Mouse (Mus musculus) neural tube, embryonic 14.5 days (tissue): ENCODE measurements around the gene Wnt9a. TPM values are rescaled to one million over a fixed set of nuclear protein-coding genes. Genes with fewer than 3 reads are reported as not detected.
A peak's percentile ranks its signal among the peaks of the same experiment; 100 is the strongest.
"Not testable (repeated sequence)": the region's sequence is repeated elsewhere in the genome, so short reads cannot be mapped to it uniquely, and the experiment has no call there.

Experiments used
- ATAC-seq: fragments of 200-750 bp; cut with Nextera tagmentation; 2 replicates; pipeline ENCODE4 v1.8.0; 2017; ENCODE audit warnings: low read depth, mild to moderate bottlenecking, moderate TSS enrichment, moderate library complexity
- H3K27ac ChIP-seq: fragments of 300-500 bp; sonication (generic); 2 replicates; pipeline ENCODE4 v1.5.1; 2014; ENCODE audit warnings: low read depth, mild to moderate bottlenecking, control low read depth, low read length, moderate library complexity, mixed read lengths
- H3K27me3 ChIP-seq: fragments of 300-500 bp; sonication (generic); 2 replicates; pipeline ENCODE4 v1.6.1; 2014; ENCODE audit warnings: low read length; ENCODE audit not compliant: control insufficient read depth, insufficient read depth
- H3K36me3 ChIP-seq: fragments of 300-500 bp; sonication (generic); 2 replicates; pipeline ENCODE4 v1.6.1; 2014; ENCODE audit warnings: low read length, mixed read lengths; ENCODE audit not compliant: control insufficient read depth, insufficient read depth
- H3K4me1 ChIP-seq: fragments of 300-500 bp; sonication (generic); 2 replicates; pipeline ENCODE4 v1.6.1; 2014; ENCODE audit warnings: low read length; ENCODE audit not compliant: control insufficient read depth, insufficient read depth
- H3K4me2 ChIP-seq: fragments of 300-500 bp; sonication (generic); 2 replicates; pipeline ENCODE4 v1.6.1; 2014; ENCODE audit warnings: mild to moderate bottlenecking, low read depth, low read length, control low read depth
- H3K4me3 ChIP-seq: fragments of 300-500 bp; sonication (generic); 2 replicates; pipeline ENCODE4 v1.5.1; 2014; ENCODE audit warnings: low read depth, low read length, control low read depth, mixed read lengths
- H3K9ac ChIP-seq: fragments of 300-500 bp; sonication (generic); replicated peaks from 2 replicates; pipeline ENCODE4 v1.6.1; 2014; ENCODE audit warnings: low read depth, mild to moderate bottlenecking, control low read depth, low read length, mixed read lengths
- H3K9me3 ChIP-seq: fragments of 300-500 bp; sonication (generic); 2 replicates; pipeline ENCODE4 v1.6.1; 2016; ENCODE audit warnings: low read length; ENCODE audit not compliant: control insufficient read depth
- WGBS: fragments of 180-500 bp; shearing (Covaris S2); extraction: QIAGEN DNeasy Blood & Tissue Kit; methylation state at CpG from one replicate; pipeline ENCODE4 v1.1.7; 2014; 5-methylcytosine and 5-hydroxymethylcytosine counted together
- polyA plus RNA-seq: library from polyadenylated mRNA; unstranded; fragments of >200 nt; fragmentation: Nextera tagmentation; extraction: Ambion mirVana; gene quantifications from 2 replicates; pipeline ENCODE4 v1.2.1, GENCODE M21; 2014

The Wnt9a gene
- polyA plus RNA-seq, 1 experiment from 2014 or later: 0.72 TPM

DNA sequence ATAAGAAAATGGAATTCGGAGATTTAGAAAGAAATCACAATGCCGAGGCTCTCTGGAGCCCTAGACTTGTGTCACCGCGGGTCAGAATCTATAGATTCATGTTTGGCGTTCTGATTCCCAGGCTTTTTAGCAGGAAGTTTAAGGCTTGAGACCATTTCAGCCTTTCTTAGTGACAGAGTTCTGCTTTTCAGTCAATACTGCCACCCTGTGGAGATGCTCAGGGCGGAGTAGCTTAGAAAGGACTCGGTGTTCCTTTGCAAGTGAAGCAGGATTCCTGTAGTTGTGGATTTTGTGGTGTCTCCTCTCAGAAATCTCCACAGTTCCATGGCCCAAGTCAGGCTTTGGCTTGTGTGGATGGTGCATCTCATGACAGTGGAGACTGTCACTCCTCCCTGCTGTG lies 8.8 kb upstream of the Wnt9a start:
- no peaks in the 10 kb centered on the region for H3K4me1 ChIP-seq
- WGBS: 21% methylated on average over 7 of the region's 7 CpGs
- H3K27ac ChIP-seq: no peak overlapping the region
- H3K36me3 ChIP-seq: no peaks in the 10 kb centered on the region
- H3K4me3 ChIP-seq: no peak overlapping the region
- no peaks in the 10 kb centered on the region for H3K9me3 ChIP-seq
- no peak overlapping the region for H3K9ac ChIP-seq
- H3K4me2 ChIP-seq: no peak overlapping the region
- H3K27me3 ChIP-seq: peaks cover 2% of the 10 kb centered on the region; the same call in 1 of the 2 replicates
- peak; percentile 52; the same call in 1 of the 2 replicates for ATAC-seq

DNA sequence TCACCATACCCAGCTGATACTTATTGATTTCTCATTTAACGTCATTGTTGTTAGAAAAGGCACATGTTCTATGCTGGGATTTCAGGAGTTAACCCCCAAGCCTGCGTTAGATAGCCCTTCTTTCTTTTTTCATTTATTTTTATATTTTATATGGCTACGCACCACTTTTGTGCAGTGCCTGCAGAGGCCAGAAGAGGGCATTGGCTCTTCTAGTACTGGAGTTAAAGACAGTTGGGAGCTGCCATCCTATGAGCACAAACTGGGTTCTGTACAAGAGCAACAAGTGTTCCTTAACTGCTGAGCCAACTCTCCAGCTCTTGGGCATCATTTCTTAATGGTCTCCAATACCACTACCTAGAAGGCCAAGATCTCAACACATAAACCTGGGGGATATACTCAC lies 6.5 kb upstream of the Wnt9a start:
- H3K4me1 ChIP-seq: no peaks in the 10 kb centered on the region
- no peaks in the 10 kb centered on the region for H3K9me3 ChIP-seq
- no peak overlapping the region for H3K27ac ChIP-seq
- no peak overlapping the region for H3K9ac ChIP-seq
- no peak overlapping the region for H3K4me3 ChIP-seq
- H3K27me3 ChIP-seq: peaks cover 11% of the 10 kb centered on the region
- 27% methylated on average over 3 of the region's 3 CpGs for WGBS
- no peak for ATAC-seq
- no peaks in the 10 kb centered on the region for H3K36me3 ChIP-seq
- no peak overlapping the region for H3K4me2 ChIP-seq

DNA sequence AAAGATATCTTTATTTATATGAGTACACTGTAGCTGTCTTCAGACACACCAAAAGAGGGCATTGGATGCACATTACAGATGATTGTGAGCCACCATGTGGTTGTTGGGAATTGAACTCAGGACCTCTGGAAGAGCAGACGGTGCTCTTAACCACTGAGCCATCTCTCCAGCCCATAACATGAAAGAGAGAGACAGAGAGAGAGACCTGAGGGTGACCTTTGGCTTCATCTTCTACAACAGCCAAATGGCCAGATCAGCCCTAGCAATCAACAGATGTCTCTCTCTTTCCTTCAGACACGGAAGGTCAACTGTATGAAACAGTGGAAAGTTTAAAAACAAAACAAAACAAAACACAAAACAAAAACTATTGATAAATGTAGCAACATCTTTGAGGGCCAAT lies 5.7 kb upstream of the Wnt9a start:
- WGBS: 83% methylated on average over 2 of the region's 2 CpGs
- not testable (repeated sequence) for H3K36me3 ChIP-seq, H3K9ac ChIP-seq, ATAC-seq, H3K4me1 ChIP-seq, H3K9me3 ChIP-seq, H3K27ac ChIP-seq, H3K4me2 ChIP-seq, H3K4me3 ChIP-seq
- peaks cover 17% of the 10 kb centered on the region for H3K27me3 ChIP-seq

DNA sequence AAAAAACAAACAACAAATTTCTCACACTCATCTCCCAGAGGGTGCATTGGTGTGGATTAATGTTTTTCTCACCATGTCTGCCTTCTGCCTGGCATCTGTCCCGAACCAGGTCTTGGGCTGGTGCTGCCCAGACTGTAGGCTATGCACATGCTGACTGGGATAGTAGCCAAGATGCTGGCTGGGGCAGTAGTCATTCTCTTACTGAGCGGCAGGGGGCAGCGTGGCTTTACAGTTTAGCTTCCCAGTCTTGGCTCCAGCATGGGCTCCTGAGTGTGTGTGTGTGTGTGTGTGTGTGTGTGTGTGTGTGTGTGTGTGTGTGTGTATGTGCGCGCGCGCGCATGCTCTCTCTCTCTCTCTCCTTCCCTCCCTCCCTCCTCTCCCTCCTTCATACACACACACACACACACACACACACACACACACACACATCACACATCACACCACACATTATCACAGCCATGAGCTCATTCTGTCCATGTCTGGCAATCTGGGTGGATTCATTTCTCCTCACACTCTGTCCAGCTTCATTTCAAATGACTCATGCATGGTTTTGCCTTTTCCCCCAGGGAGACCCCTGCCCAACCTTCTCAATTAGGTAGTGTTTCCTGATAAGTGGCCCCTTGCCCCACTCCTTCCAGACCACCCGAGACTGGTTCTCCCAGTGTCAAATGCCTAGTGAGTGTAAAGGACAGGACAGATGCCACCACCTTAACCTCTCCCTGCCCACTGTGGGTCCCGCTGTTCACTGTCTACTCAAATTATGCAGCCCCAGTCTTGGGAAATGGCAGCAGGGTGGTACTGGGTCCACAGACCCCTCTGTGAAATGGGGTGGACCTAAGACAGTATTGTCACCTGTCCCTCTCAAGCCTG lies 3.8 kb upstream of the Wnt9a start:
- H3K9me3 ChIP-seq: no peaks in the 10 kb centered on the region
- peak; percentile 55; the same call in 1 of the 2 replicates for ATAC-seq
- peaks cover 36% of the 10 kb centered on the region for H3K27me3 ChIP-seq
- no peak overlapping the region for H3K4me3 ChIP-seq
- no peaks in the 10 kb centered on the region for H3K36me3 ChIP-seq
- no peak overlapping the region for H3K27ac ChIP-seq
- no peak overlapping the region for H3K9ac ChIP-seq
- peaks cover 4% of the 10 kb centered on the region for H3K4me1 ChIP-seq
- H3K4me2 ChIP-seq: no peak overlapping the region
- 18% methylated on average over 10 of the region's 10 CpGs for WGBS

DNA sequence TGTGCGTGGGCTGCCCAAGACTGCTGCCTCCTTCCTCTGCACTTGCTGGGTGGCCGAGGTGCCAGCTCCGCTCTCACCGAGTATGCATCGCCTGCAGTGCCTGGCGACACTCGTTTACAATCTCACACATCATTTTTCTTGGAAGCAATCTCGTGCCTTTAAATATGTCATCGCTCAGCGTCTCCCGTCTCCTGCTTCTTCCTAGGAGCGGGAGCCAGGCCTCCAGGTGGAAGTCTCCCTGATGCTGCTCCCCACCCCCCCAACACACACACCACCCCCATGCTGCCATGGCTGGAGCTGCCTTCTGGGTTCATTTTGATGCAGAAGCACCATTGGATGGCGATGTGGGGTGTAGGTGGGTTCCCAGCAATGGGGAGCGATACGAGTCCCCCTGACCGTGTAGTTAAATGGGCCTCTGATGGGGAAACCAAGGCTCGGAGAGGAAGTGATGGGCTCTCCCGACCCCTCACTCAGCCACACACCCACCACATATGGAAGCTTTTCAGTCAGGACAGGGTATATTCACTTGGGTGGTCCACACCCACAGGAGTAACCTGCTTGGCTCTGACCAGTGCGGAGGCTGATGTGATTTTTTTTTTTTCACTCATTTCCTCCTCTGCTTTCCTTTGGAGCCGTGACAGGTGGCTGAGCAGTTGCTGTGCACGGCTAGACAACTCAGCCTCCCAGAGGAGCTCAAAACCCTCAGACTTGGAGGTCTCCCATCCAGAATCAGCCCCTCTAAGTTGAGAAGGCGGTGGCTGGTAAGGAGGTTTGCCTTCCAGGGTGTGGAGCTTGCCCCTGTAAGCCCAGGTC lies 1.5 kb upstream of the Wnt9a start:
- no peak overlapping the region for H3K9ac ChIP-seq
- peaks cover 44% of the 10 kb centered on the region for H3K27me3 ChIP-seq
- WGBS: 45% methylated on average over 22 of the region's 22 CpGs
- no peak overlapping the region for H3K4me3 ChIP-seq
- no peak for ATAC-seq
- no peaks in the 10 kb centered on the region for H3K9me3 ChIP-seq
- no peaks in the 10 kb centered on the region for H3K36me3 ChIP-seq
- no peak overlapping the region for H3K27ac ChIP-seq
- H3K4me1 ChIP-seq: peaks cover 11% of the 10 kb centered on the region
- no peak overlapping the region for H3K4me2 ChIP-seq

DNA sequence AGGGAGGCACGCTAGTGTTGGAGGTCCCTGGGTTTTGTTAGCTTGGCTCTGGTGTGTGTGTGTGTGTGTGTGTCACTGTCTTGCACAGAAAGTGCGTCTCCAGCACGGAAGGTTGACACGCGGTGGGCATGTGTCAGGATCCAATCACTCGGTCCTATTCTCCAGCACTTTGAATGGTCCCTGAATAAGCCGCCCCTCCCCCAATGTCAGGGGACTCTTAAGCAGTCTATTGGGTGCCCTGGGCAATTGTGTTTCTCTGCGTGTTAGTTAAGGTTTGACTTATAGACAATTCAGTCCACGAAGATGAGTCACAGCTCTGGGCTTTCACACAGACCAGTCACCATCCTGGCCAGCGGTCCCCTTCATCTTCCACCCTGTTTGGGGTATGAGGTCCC lies 910 bp upstream of the Wnt9a start:
- H3K4me1 ChIP-seq: peaks cover 11% of the 10 kb centered on the region
- no peaks in the 10 kb centered on the region for H3K36me3 ChIP-seq
- 4% methylated on average over 10 of the region's 10 CpGs for WGBS
- no peak overlapping the region for H3K4me2 ChIP-seq
- no peak overlapping the region for H3K9ac ChIP-seq
- H3K27me3 ChIP-seq: peaks cover 44% of the 10 kb centered on the region
- no peak overlapping the region for H3K4me3 ChIP-seq
- no peak overlapping the region for H3K27ac ChIP-seq
- H3K9me3 ChIP-seq: no peaks in the 10 kb centered on the region
- ATAC-seq: no peak

DNA sequence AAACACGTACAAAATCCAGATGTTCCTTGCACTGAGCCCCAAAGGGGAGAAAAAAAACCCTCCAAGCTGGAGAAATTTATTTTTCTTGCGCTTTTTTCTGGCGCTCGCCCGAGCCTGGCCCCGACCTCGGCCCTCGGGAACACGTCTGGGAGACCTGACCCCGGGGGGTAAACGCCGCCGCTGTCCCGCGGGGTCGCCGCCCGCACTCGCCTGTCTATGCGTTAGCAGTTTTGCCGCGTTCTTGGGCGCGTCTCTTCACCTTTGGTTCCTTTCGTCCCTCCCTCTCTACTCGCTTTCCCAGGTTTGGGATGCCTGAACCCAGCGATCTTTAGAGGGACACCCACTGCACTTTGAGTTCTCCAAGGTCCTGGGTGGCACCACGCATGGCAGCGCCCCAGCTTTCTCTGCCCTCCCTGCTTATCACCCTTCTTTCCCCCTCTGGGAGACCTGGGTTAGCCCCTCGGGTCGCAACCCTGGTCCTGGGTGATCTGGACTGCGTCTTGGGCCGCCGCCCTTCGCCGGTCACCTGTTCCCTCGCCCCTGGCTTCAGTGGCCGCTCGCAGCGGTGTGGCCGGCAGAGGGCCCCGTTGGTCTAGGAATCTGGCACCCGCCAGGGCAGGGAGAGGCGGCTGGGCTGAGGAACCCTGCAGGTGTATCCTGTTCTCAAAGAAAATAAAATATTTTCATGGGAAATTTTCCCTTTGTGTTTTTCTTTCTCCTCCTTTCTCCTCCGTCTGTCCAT lies 865 bp downstream of the Wnt9a start:
- peaks cover 11% of the 10 kb centered on the region for H3K4me1 ChIP-seq
- peak; percentile 50 for ATAC-seq

DNA sequence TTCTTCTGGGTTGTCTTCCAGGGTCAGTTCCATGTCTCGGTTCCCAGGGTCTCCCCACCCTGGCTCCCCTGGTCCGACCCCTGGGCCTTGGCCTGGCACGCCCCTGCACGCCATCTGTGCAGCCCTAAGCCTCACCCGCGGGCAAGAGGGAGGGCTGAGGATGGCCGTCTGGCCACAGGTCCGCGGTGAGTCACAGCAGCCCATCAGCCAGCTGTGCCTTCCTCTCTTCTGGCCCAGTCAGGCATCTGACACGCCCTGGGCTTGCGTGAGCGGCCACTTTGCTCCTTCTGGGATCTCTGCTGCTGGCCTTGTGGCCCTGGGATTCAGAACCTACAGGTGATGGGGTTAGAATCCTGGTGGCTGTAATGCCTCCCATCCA lies 1.4 kb downstream of the Wnt9a start:
- H3K27ac ChIP-seq: no peak overlapping the region
- H3K27me3 ChIP-seq: peaks cover 44% of the 10 kb centered on the region
- peak overlapping the region; percentile 52 for H3K4me3 ChIP-seq
- no peaks in the 10 kb centered on the region for H3K9me3 ChIP-seq
- ATAC-seq: no peak
- 22% methylated on average over 12 of the region's 12 CpGs for WGBS
- no peaks in the 10 kb centered on the region for H3K36me3 ChIP-seq
- 0 out of 2 replicates have a peak overlapping the region, but pooled peaks have one; percentile 7 for H3K9ac ChIP-seq
- peaks cover 11% of the 10 kb centered on the region for H3K4me1 ChIP-seq
- H3K4me2 ChIP-seq: peak overlapping the region; percentile 76; the same call in 1 of the 2 replicates

More for the DNA sequence above, 865 bp downstream of the Wnt9a start:
- Histone ChIP-seq H3K36me3 (no peaks in the 10 kb centered on the region), H3K4me2 (peak overlapping the region; percentile 76), H3K4me3 (peak overlapping the region; percentile 52), H3K9me3 (no peaks in the 10 kb centered on the region), H3K27me3 (peaks cover 44% of the 10 kb centered on the region), H3K27ac (no peak overlapping the region), H3K9ac (0 out of 2 replicates have a peak overlapping the region, but pooled peaks have one; percentile 56)
- 1% methylated on average over 45 of the region's 45 CpGs for WGBS
